Mouse (Mus musculus) limb, embryonic 14.5 days (tissue): ENCODE data around the gene Rfx8. TPM values are rescaled to one million over a fixed set of nuclear protein-coding genes. Genes with fewer than 3 reads are reported as not detected.

Experiments
- ATAC-seq: fragments of 200-750 bp; cut with Nextera tagmentation; 2 replicates; pipeline ENCODE4 v1.8.0; 2017; ENCODE audit warnings: low read depth, moderate number of reproducible peaks, moderate TSS enrichment; ENCODE audit not compliant: low FRiP score
- DNase-seq: peaks from one replicate; pipeline ENCODE4 v3.0.0-alpha.2; 2015; ENCODE audit warnings: low spot score
- H3K27ac ChIP-seq: fragments of 300-500 bp; sonication (generic); replicated peaks from 2 replicates; pipeline ENCODE4 v1.5.1; 2014; ENCODE audit warnings: low read depth, mild to moderate bottlenecking, low read length, moderate library complexity, mixed read lengths
- H3K27me3 ChIP-seq: fragments of 300-500 bp; sonication (generic); 2 replicates; pipeline ENCODE4 v1.6.1; 2014; ENCODE audit warnings: low read length, mixed read lengths; ENCODE audit not compliant: control insufficient read depth, insufficient read depth
- H3K36me3 ChIP-seq: fragments of 300-500 bp; sonication (generic); 2 replicates; pipeline ENCODE4 v1.6.1; 2014; ENCODE audit warnings: mild to moderate bottlenecking, low read length, moderate library complexity, mixed read lengths; ENCODE audit not compliant: control insufficient read depth, insufficient read depth
- H3K4me1 ChIP-seq: fragments of 300-500 bp; sonication (generic); 2 replicates; pipeline ENCODE4 v1.6.1; 2014; ENCODE audit warnings: antibody characterized with exemption, low read length, mixed read lengths; ENCODE audit not compliant: control insufficient read depth, insufficient read depth
- H3K4me2 ChIP-seq: fragments of 300-500 bp; sonication (generic); replicated peaks from 2 replicates; pipeline ENCODE4 v1.6.1; 2014; ENCODE audit warnings: low read depth, mild to moderate bottlenecking, low read length, moderate library complexity; ENCODE audit not compliant: severe bottlenecking
- H3K4me3 ChIP-seq: fragments of 300-500 bp; sonication (generic); replicated peaks from 2 replicates; pipeline ENCODE4 v1.5.1; 2014; ENCODE audit warnings: low read length
- H3K9ac ChIP-seq: fragments of 300-500 bp; sonication (generic); 2 replicates; pipeline ENCODE4 v1.6.1; 2014; ENCODE audit warnings: mild to moderate bottlenecking, low read depth, low read length, moderate library complexity; ENCODE audit not compliant: severe bottlenecking
- H3K9me3 ChIP-seq: fragments of 300-500 bp; sonication (generic); 2 replicates; pipeline ENCODE4 v1.6.1; 2016; ENCODE audit warnings: low read length; ENCODE audit not compliant: control insufficient read depth
- POLR2A ChIP-seq: fragments of 200-500 bp; IDR thresholded peaks from 2 replicates; pipeline ENCODE4 v1.8.0; 2012; ENCODE audit warnings: inconsistent platforms, mild to moderate bottlenecking, moderate library complexity, borderline replicate concordance; ENCODE audit not compliant: insufficient read depth, insufficient read length; ENCODE audit errors: extremely low read depth
- WGBS: fragments of 180-500 bp; shearing (Covaris S2); extraction: QIAGEN DNeasy Blood & Tissue Kit; methylation state at CpG from one replicate; pipeline ENCODE4 v1.1.7; 2014; 5-methylcytosine and 5-hydroxymethylcytosine counted together
- polyA plus RNA-seq, 2 experiments: library from polyadenylated mRNA; depleted of rRNA in 1 of 2; stranded (reverse) in 1 of 2; unstranded in 1 of 2; fragments of >200 nt; fragmentation: Nextera tagmentation in 1 of 2; extraction: Ambion mirVana in 1 of 2; gene quantifications; 2 replicates each; pipeline versions ENCODE4 v1.2.1 to v1.2.3; 2012 to 2014

Rfx8 gene
- polyA plus RNA-seq, 2 experiments: 0.59 to 1.2 TPM

GRCm38 (mm10) chr1:39691061-39691460, 29.7 kb downstream of the Rfx8 start:
- ATAC-seq (no peak), DNase-seq (no peak)
- Histone ChIP-seq H3K27me3 (no peaks in the 10 kb centered on the region), H3K36me3 (no peaks in the 10 kb centered on the region), H3K27ac (no peak overlapping the region), H3K4me1 (peaks cover 14% of the 10 kb centered on the region; the same call in 1 of the 2 replicates), H3K9ac (no peak overlapping the region), H3K4me2 (no peak overlapping the region), H3K9me3 (no peaks in the 10 kb centered on the region), H3K4me3 (no peak overlapping the region)
- WGBS: 41% methylated on average over 4 of the region's 4 CpGs
- TF ChIP-seq POLR2A: no peak

DNA sequence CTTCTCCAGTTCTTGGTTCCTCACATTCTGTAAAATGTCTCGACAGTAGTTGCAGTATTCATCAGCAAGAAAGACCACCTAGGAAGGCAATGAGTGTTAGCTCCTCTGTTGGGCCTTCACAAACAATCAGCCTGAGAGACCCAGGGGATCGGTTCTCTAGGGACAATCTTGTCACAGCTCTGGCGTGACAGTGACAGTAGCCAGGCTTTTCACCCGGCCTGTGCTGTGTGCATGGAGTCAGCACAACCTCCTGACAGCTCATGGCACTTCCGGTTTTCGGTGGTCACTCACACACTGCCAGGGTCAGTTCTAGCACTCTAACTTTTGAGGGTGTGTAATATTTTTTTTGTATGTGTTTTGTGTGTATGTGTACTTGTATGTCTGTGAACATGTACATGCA, 32.2 kb downstream of the Rfx8 start:
- H3K27me3 ChIP-seq: no peaks in the 10 kb centered on the region
- H3K9ac ChIP-seq: no peak overlapping the region
- H3K9me3 ChIP-seq: no peaks in the 10 kb centered on the region
- H3K4me3 ChIP-seq: no peak overlapping the region
- WGBS: 64% methylated on average over 6 of the region's 6 CpGs
- H3K27ac ChIP-seq: no peak overlapping the region
- ATAC-seq: no peak
- DNase-seq: no peak
- no peak overlapping the region for H3K4me2 ChIP-seq
- no peak for TF ChIP-seq POLR2A
- no peaks in the 10 kb centered on the region for H3K36me3 ChIP-seq
- 0 out of 2 replicates have a peak, but pooled peaks cover 5% of the 10 kb centered on the region for H3K4me1 ChIP-seq

- DNase-seq (no peak), ATAC-seq (no peak)
- TF ChIP-seq POLR2A: no peak
- Histone ChIP-seq H3K9me3 (no peaks in the 10 kb centered on the region), H3K27me3 (no peaks in the 10 kb centered on the region), H3K36me3 (no peaks in the 10 kb centered on the region), H3K4me2 (no peak overlapping the region), H3K4me3 (no peak overlapping the region), H3K9ac (no peak overlapping the region), H3K27ac (no peak overlapping the region), H3K4me1 (0 out of 2 replicates have a peak, but pooled peaks cover 5% of the 10 kb centered on the region)
- whole genome bisulfite sequencing: 55% methylated on average over 9 of the region's 9 CpGs
These were observed 33.5 kb downstream of the Rfx8 start for GRCm38 (mm10) chr1:39687279-39687678.

GRCm38 (mm10) chr1:39685841-39686240, 35.0 kb downstream of the Rfx8 start:
- H3K36me3 ChIP-seq: no peaks in the 10 kb centered on the region
- 4% methylated on average over 1 of the region's 1 CpGs for WGBS
- DNase-seq (peak; percentile 91), ATAC-seq (peak; percentile 78; the same call in 1 of the 2 replicates)
- H3K27me3 ChIP-seq: no peaks in the 10 kb centered on the region
- H3K9me3 ChIP-seq: no peaks in the 10 kb centered on the region
- H3K4me3 ChIP-seq: no peak overlapping the region
- no peak overlapping the region for H3K27ac ChIP-seq
- no peak overlapping the region for H3K4me2 ChIP-seq
- TF ChIP-seq POLR2A: no peak
- 0 out of 2 replicates have a peak, but pooled peaks cover 3% of the 10 kb centered on the region for H3K4me1 ChIP-seq
- no peak overlapping the region for H3K9ac ChIP-seq

DNA sequence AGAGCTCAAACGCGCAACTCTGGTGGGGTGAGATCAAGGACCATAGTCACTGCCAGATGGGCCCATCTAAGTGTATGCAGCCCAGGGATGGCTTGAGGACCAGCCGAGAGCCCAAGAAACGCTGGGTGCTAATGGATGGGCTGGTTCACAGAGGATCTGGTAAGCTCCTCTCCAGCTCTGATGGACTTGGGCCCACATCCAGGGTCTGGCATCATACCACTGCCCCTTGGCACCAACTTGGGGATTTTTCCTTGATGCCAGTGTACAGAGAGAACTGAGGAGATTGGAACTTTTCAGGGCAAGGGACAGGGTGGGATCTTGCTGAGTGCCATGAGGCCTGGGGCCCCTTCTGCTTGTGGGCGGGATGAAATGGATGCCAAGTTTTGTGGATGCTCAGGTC, 39.2 kb downstream of the Rfx8 start:
- Histone ChIP-seq H3K4me1 (0 out of 2 replicates have a peak, but pooled peaks cover 3% of the 10 kb centered on the region), H3K4me3 (no peak overlapping the region), H3K36me3 (no peaks in the 10 kb centered on the region), H3K4me2 (no peak overlapping the region), H3K9me3 (no peaks in the 10 kb centered on the region), H3K27ac (no peak overlapping the region), H3K27me3 (no peaks in the 10 kb centered on the region), H3K9ac (no peak overlapping the region)
- no peak for TF ChIP-seq POLR2A
- no peak for DNase-seq
- WGBS: 90% methylated on average over 5 of the region's 5 CpGs
- no peak for ATAC-seq

GRCm38 (mm10) chr1:39680546-39680945, 40.3 kb downstream of the Rfx8 start:
- Histone ChIP-seq H3K4me1 (no peaks in the 10 kb centered on the region), H3K27ac (no peak overlapping the region), H3K9me3 (no peaks in the 10 kb centered on the region), H3K4me3 (no peak overlapping the region), H3K9ac (no peak overlapping the region), H3K36me3 (no peaks in the 10 kb centered on the region), H3K4me2 (no peak overlapping the region), H3K27me3 (no peaks in the 10 kb centered on the region)
- no peak for ATAC-seq
- no peak for DNase-seq
- WGBS: 63% methylated on average over 6 of the region's 6 CpGs
- TF ChIP-seq POLR2A: no peak
